Mouse (Mus musculus) cerebral cortex, adult 2 months (tissue): ENCODE results near the gene Zfp27.

Experiments
- WGBS: fragments of 180-500 bp; shearing (Covaris S2); methylation state at CpG from one replicate; pipeline ENCODE4 v1.1.7; 2018; 5-methylcytosine and 5-hydroxymethylcytosine counted together

Gene Zfp27

DNA sequence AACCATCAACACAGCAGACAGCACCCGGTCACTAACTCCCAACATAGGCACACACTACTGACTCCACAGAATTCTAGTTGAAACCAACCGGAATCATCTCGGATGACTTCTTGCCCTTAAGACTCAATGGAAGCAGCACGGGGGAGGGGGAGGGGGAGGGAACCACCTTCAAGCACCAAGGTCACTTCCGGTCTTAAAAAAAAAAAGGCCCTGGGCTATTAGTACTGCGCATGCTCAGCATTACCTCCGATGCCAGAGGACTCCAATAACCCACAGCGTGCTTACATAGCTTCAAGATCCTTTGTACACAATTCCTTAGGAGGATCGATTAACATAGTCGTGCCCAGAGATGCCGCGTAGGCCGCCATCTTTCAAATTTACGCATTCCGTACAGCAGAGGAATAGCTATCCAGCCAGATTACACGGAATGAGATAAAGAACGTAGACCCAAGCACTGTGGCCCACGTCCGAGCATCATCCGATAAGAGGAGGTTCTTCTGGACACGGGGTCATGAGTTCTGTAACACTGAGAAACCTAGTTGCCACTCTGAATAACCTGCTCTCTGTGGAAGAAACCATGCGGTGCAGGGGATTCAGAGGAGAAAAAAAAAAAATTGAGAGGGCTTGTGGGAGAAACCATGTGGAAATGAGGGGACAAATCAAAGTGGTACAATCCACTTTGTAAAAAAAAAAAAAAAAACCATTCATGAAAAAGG is at the start of gene Zfp27:
Zfp27 (minus strand) TSS at position 607 of the 716 bp plus-strand sequence.
- under 1% methylated on average over 22 of the region's 22 CpGs for WGBS

DNA sequence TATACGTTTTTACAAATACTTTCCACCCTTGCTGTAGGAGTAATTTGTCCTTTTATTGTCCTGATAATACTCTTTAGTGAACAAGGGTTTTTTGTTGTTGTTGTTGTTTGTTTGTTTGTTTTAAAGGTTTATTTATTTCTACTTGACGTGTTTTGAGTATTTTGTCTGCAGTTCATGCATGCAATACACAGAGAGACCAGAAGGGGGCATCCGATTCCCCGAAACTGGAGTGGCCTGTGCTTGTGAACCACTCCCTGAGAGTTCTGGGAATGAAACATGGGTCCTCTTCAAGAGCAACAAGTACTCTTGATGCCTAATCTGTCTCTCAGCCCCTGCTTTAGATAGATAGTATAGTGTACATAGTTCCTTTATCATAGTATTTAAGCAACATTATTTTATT is 48.4 kb upstream of the Zfp27 start:
- WGBS: 12% methylated on average over 4 of the region's 4 CpGs

- WGBS: under 1% methylated on average over 52 of the region's 52 CpGs
These were observed 47.4 kb upstream of the Zfp27 start, which contains the start of gene Zfp74 for GRCm38 (mm10) chr7:29953513-29954401. TSS of gene Zfp74 (minus strand) at chr7:29954089.

- 19% methylated on average over 10 of the region's 10 CpGs for WGBS
These were observed 46.7 kb upstream of the Zfp27 start for GRCm38 (mm10) chr7:29953086-29953485.

GRCm38 (mm10) chr7:29944201-29944600 is 37.8 kb upstream of the Zfp27 start:
- 35% methylated on average over 2 of the region's 2 CpGs for WGBS

DNA sequence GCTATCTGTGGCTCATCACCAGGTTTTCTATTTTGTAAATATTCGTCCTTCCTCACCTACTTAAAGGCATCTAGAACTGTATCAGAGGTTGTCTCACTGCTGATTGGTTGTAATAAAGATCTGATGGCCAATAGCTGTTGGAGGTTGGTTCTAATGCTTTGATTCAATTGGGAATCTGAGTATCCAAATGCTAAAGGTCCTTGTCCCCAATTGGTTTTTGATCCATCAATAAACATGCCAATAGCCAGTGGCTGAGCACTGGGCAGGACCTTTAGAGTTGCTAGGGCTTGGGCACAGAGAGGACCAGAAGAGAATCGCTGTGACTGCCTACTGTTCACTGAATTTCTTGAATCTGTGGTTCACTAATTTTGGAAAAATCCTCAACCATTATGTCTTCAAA is 37.3 kb upstream of the Zfp27 start:
- WGBS: 52% methylated on average over 2 of the region's 2 CpGs

GRCm38 (mm10) chr7:29942740-29943139 is 36.4 kb upstream of the Zfp27 start:
- WGBS: 50% methylated on average over 2 of the region's 2 CpGs

DNA sequence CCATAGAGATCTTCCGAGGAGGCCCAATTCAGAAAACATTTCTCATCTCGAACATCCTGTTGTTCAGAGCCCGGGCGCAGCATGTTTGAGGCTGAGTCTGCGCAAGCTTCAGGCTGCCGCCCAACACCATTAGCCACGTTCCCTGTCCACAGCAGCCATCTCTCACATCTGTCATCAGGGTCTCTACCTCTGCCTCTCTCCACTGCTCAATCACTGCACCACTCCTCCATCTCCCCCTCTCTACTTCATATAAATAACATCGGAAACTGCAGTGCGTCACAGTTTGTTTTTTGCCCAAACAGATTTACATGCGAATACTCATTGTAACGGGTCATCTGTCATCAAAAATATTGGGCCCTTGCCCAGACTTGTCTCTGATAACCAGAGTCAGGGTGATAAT is 34.7 kb upstream of the Zfp27 start:
- WGBS: 80% methylated on average over 11 of the region's 11 CpGs

- WGBS: 78% methylated on average over 6 of the region's 6 CpGs
These were observed 32.5 kb upstream of the Zfp27 start for GRCm38 (mm10) chr7:29938856-29939255.

- 82% methylated on average over 2 of the region's 2 CpGs for WGBS
These were observed 16.4 kb upstream of the Zfp27 start for GRCm38 (mm10) chr7:29922780-29923179.

DNA sequence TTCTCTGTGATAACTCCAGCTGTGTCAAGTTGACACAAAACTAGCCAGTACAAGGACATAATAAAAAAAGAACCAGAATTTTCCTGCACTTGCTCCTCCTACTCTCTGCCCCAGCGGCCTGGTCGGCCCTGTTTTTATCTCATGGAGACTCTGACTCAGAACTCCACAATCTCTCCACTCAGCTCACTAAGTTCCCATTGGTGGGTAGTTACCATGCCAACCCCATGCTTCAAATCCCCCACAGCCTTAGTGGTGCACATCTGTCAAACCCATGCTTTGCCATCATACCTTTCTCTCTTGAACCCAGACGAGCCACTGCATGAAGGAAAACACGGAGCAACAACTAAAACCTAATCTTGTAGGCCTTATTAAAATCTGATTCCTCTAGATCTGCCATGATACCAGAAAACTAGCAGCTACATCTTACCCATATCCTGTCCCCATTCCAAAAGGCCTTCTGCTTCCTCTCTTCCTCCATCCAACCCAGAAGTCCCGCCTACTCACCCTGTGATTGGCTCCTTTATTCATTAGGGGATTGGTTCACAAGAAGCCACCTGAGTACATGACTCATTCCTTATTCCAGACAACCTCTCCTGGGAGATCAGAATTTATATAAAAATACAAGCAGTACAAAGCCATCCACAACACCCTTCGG is 15.2 kb upstream of the Zfp27 start:
- 70% methylated on average over 6 of the region's 6 CpGs for WGBS

- WGBS: 88% methylated on average over 4 of the region's 4 CpGs
These were observed 11.7 kb upstream of the Zfp27 start for GRCm38 (mm10) chr7:29918062-29918453.

GRCm38 (mm10) chr7:29917371-29918061 is 11.1 kb upstream of the Zfp27 start:
- 70% methylated on average over 6 of the region's 6 CpGs for WGBS

DNA sequence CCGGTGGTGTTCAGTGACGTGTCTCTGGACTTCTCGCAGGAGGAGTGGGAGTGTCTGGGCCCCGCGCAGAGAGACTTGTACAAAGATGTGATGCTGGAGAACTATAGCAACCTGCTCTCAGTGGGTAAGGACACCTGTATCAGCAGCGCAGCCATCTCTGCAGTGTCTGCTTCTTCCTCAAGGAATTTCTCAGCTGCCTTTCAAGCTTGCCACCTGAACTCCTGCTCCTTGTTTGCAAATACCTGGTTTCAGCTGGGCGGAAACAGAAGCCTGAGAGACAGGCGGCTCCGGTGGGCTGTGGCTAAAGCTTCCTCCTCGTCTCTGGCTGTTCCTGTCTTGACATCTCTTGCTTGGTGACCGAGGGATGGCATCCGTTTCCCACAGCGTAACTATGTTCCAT is 5.8 kb upstream of the Zfp27 start:
- WGBS: 96% methylated on average over 13 of the region's 13 CpGs

GRCm38 (mm10) chr7:29910252-29910651 is 3.9 kb upstream of the Zfp27 start:
- 70% methylated on average over 2 of the region's 2 CpGs for WGBS

GRCm38 (mm10) chr7:29908130-29908950 is 2.0 kb upstream of the Zfp27 start, which contains the start of gene Zfp383:
TSS of gene Zfp383 (plus strand) at chr7:29908223.
- under 1% methylated on average over 33 of the region's 33 CpGs for WGBS

- 95% methylated on average over 5 of the region's 5 CpGs for WGBS
These were observed 834 bp upstream of the Zfp27 start for GRCm38 (mm10) chr7:29907206-29907605.

- WGBS: 10% methylated on average over 8 of the region's 8 CpGs
These were observed 298 bp upstream of the Zfp27 start for GRCm38 (mm10) chr7:29906682-29907058.

- 95% methylated on average over 4 of the region's 4 CpGs for WGBS
These were observed 2.3 kb downstream of the Zfp27 start for GRCm38 (mm10) chr7:29904101-29904500.

GRCm38 (mm10) chr7:29898351-29898750 is 8.0 kb downstream of the Zfp27 start:
- 96% methylated on average over 4 of the region's 4 CpGs for WGBS

- 95% methylated on average over 4 of the region's 4 CpGs for WGBS
These were observed 13.6 kb downstream of the Zfp27 start for GRCm38 (mm10) chr7:29892756-29893155.
